Mouse (Mus musculus): ENCODE data around the gene Tmem98. TPM values are rescaled to one million over a fixed set of nuclear protein-coding genes. Genes with fewer than 3 reads are reported as not detected.

Gene Tmem98
- total and polyA plus RNA-seq, 3 experiments, result 12.7 to 21.3 (median 18.4) TPM

GRCm38 (mm10) chr11:80862941-80863340, 53.0 kb downstream of the Tmem98 start:
- in situ Hi-C loops (cut with MboI; ENCODE audit: low pct_ligation_motif_present, low pct_unique_long_range_greater_than_20kb, low sequenced_read_pairs) (no loop called here), dilution Hi-C loops (cut with MboI; ENCODE audit: extremely low pct_ligation_motif_present, extremely low pct_unique_long_range_greater_than_20kb, low sequenced_read_pairs) (no loop called here)
- no peak overlapping the region for H3K4me3 ChIP-seq (replicated peaks in 1 of 3; ENCODE audit: low read depth in 2 of 3, low read length in 2 of 3, poor library complexity in 1 of 3)
- no peaks in the 10 kb centered on the region for H3K9me3 ChIP-seq (replicated peaks; ENCODE audit: low read length)
- TF ChIP-seq MXI1 (IDR thresholded peaks at IDR 0.05; ENCODE audit: low read depth, low read length) (no peak), ZMIZ1 (IDR thresholded peaks at IDR 0.05; ENCODE audit: low read depth, low read length) (no peak), RCOR1 (conservative IDR thresholded peaks at IDR 0.05; ENCODE audit: low read depth, low read length) (no peak)
- no peak overlapping the region for H3K27ac ChIP-seq (ENCODE audit: insufficient read depth, low read depth)
- H3K27me3 ChIP-seq (replicated peaks), result peaks cover 87% of the 10 kb centered on the region
- H3K79me2 ChIP-seq (replicated peaks; ENCODE audit: control insufficient read depth, extremely low read depth, insufficient read depth, poor library complexity, severe bottlenecking), result no peaks in the 10 kb centered on the region
- DNase-seq (ENCODE audit: extremely low read depth), result no peak
- no peak overlapping the region for H3K9ac ChIP-seq (ENCODE audit: insufficient read depth, low read depth)
- H3K36me3 ChIP-seq (replicated peaks in 1 of 2; ENCODE audit: control insufficient read depth in 1 of 2, insufficient read depth in 1 of 2, low read length in 1 of 2), result no peaks in the 10 kb centered on the region
- H3K4me1 ChIP-seq (ENCODE audit: control insufficient read depth in 1 of 2, insufficient read depth in 2 of 2), result no peaks in the 10 kb centered on the region
- no peak overlapping the region for H3K4me2 ChIP-seq (ENCODE audit: insufficient read depth, low read depth, poor library complexity, severe bottlenecking)

DNA sequence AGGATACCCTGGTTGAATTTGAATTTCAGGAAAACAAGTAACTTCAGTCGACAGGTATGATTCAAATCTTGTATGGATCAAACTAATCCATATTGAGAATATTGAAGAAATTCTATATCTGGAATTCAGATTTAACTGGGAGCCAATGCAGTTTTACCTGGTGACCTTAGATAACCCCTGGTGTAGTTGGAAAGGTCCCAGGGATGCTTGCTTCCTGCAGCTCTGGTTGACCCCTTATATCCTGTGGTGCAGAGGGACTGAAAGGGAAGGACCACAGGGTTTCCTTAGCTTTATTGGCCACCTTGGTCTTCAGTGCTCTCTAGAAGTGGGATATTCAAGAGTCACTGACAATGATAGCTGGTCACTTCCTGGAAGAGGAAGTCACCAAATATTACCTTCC, 58.1 kb downstream of the Tmem98 start:
- Histone ChIP-seq H3K27me3 (replicated peaks) (peaks cover 90% of the 10 kb centered on the region), H3K9ac (ENCODE audit: insufficient read depth, low read depth) (no peak overlapping the region), H3K4me3 (replicated peaks in 1 of 3; ENCODE audit: low read depth in 2 of 3, low read length in 2 of 3, poor library complexity in 1 of 3) (no peak overlapping the region), H3K4me2 (ENCODE audit: insufficient read depth, low read depth, poor library complexity, severe bottlenecking) (no peak overlapping the region), H3K79me2 (replicated peaks; ENCODE audit: control insufficient read depth, extremely low read depth, insufficient read depth, poor library complexity, severe bottlenecking) (no peaks in the 10 kb centered on the region), H3K4me1 (ENCODE audit: control insufficient read depth in 1 of 2, insufficient read depth in 2 of 2) (no peaks in the 10 kb centered on the region), H3K27ac (ENCODE audit: insufficient read depth, low read depth) (no peak overlapping the region), H3K36me3 (replicated peaks in 1 of 2; ENCODE audit: control insufficient read depth in 1 of 2, insufficient read depth in 1 of 2, low read length in 1 of 2) (no peaks in the 10 kb centered on the region), H3K9me3 (replicated peaks; ENCODE audit: low read length) (no peaks in the 10 kb centered on the region)
- in situ Hi-C loops (cut with MboI; ENCODE audit: low pct_ligation_motif_present, low pct_unique_long_range_greater_than_20kb, low sequenced_read_pairs) (no loop called here), dilution Hi-C loops (cut with MboI; ENCODE audit: extremely low pct_ligation_motif_present, extremely low pct_unique_long_range_greater_than_20kb, low sequenced_read_pairs) (no loop called here)
- no peak for DNase-seq (ENCODE audit: extremely low read depth)
- no peak for TF ChIP-seq TCF12 (IDR thresholded peaks at IDR 0.05; ENCODE audit: low read depth, low read length)
- no peak for TF ChIP-seq USF1 (IDR thresholded peaks at IDR 0.05; ENCODE audit: low read depth, low read length)
- TF ChIP-seq RCOR1 (conservative IDR thresholded peaks at IDR 0.05; ENCODE audit: low read depth, low read length), result no peak
- no peak for TF ChIP-seq PAX5 (IDR thresholded peaks at IDR 0.05; ENCODE audit: low read length)
- TF ChIP-seq MXI1 (IDR thresholded peaks at IDR 0.05; ENCODE audit: low read depth, low read length), result no peak
- no peak for TF ChIP-seq CHD1 (IDR thresholded peaks at IDR 0.05; ENCODE audit: low read depth, low read length)
- no peak for TF ChIP-seq ZC3H11A (IDR thresholded peaks at IDR 0.05; ENCODE audit: low read depth, low read length)
- no peak for TF ChIP-seq CHD2 (IDR thresholded peaks at IDR 0.05; ENCODE audit: low read length)

Other genes starting within 250 kb of the Tmem98 start
- gene Myo1d, start 30.1 kb upstream of the Tmem98 start, total RNA-seq (2012; rRNA removed), result 2.1 and 2.9 TPM in 2 replicates
- 1.7 and 2.2 TPM in 2 replicates for gene Myo1d, start 30.1 kb upstream of the Tmem98 start, total RNA-seq (2014; rRNA removed)
- 4.7 and 5.6 TPM in 2 replicates for gene Myo1d, start 30.1 kb upstream of the Tmem98 start, polyA plus RNA-seq (2012; ENCODE audit: insufficient read length, low read depth)
- not detected in 2 replicates for gene Spaca3, start 48.2 kb downstream of the Tmem98 start, total RNA-seq (2012; rRNA removed)
- gene Spaca3, start 48.2 kb downstream of the Tmem98 start, total RNA-seq (2014; rRNA removed), result not detected in 2 replicates
- not detected in 2 replicates for gene Spaca3, start 48.2 kb downstream of the Tmem98 start, polyA plus RNA-seq (2012; ENCODE audit: insufficient read length, low read depth)